Mouse (Mus musculus): Measurements from ENCODE around the gene Nhsl1.

The Nhsl1 gene

GRCm38 (mm10) chr10:18400998-18401397 lies 82.2 kb downstream of the Nhsl1 start:
- no peak for DNase-seq (ENCODE audit: low spot score)

GRCm38 (mm10) chr10:18403992-18404391 lies 85.2 kb downstream of the Nhsl1 start:
- DNase-seq (ENCODE audit: low spot score), result no peak

- no peak for DNase-seq (ENCODE audit: low spot score)
These were observed 85.9 kb downstream of the Nhsl1 start for GRCm38 (mm10) chr10:18404679-18405078.

GRCm38 (mm10) chr10:18407062-18407830 lies 88.5 kb downstream of the Nhsl1 start:
- DNase-seq (ENCODE audit: low spot score), result peak; percentile 56

GRCm38 (mm10) chr10:18408128-18408527 lies 89.3 kb downstream of the Nhsl1 start:
- DNase-seq (ENCODE audit: low spot score), result no peak

- DNase-seq (ENCODE audit: low spot score), result no peak
These were observed 89.8 kb downstream of the Nhsl1 start for GRCm38 (mm10) chr10:18408635-18409034.

- DNase-seq (ENCODE audit: low spot score), result no peak
These were observed 90.3 kb downstream of the Nhsl1 start for GRCm38 (mm10) chr10:18409068-18409467.

- no peak for DNase-seq (ENCODE audit: low spot score)
These were observed 92.5 kb downstream of the Nhsl1 start for GRCm38 (mm10) chr10:18411266-18411665.

- no peak for DNase-seq (ENCODE audit: low spot score)
These were observed 97.2 kb downstream of the Nhsl1 start for GRCm38 (mm10) chr10:18415946-18416345.

- DNase-seq (ENCODE audit: low spot score), result no peak
These were observed 99.4 kb downstream of the Nhsl1 start for GRCm38 (mm10) chr10:18418160-18418559.

- DNase-seq (ENCODE audit: low spot score), result no peak
These were observed 100.7 kb downstream of the Nhsl1 start for GRCm38 (mm10) chr10:18419508-18419907.

GRCm38 (mm10) chr10:18420259-18421000 lies 101.6 kb downstream of the Nhsl1 start:
- DNase-seq (ENCODE audit: low spot score), result no peak

GRCm38 (mm10) chr10:18422968-18423367 lies 104.2 kb downstream of the Nhsl1 start:
- DNase-seq (ENCODE audit: low spot score), result no peak

- DNase-seq (ENCODE audit: low spot score), result no peak
These were observed 104.8 kb downstream of the Nhsl1 start for GRCm38 (mm10) chr10:18423557-18423956.

- no peak for DNase-seq (ENCODE audit: low spot score)
These were observed 109.1 kb downstream of the Nhsl1 start for GRCm38 (mm10) chr10:18427866-18428265.

GRCm38 (mm10) chr10:18429533-18429932 lies 110.7 kb downstream of the Nhsl1 start:
- DNase-seq (ENCODE audit: low spot score), result no peak

GRCm38 (mm10) chr10:18430141-18430540 lies 111.4 kb downstream of the Nhsl1 start:
- no peak for DNase-seq (ENCODE audit: low spot score)

- DNase-seq (ENCODE audit: low spot score), result peak; percentile 58
These were observed 112.2 kb downstream of the Nhsl1 start for GRCm38 (mm10) chr10:18430973-18431372.

- no peak for DNase-seq (ENCODE audit: low spot score)
These were observed 112.8 kb downstream of the Nhsl1 start for GRCm38 (mm10) chr10:18431546-18431945.

- DNase-seq (ENCODE audit: low spot score), result no peak
These were observed 116.7 kb downstream of the Nhsl1 start for GRCm38 (mm10) chr10:18435454-18435853.

- no peak for DNase-seq (ENCODE audit: low spot score)
These were observed 117.2 kb downstream of the Nhsl1 start for GRCm38 (mm10) chr10:18435938-18436337.

- DNase-seq (ENCODE audit: low spot score), result no peak
These were observed 118.8 kb downstream of the Nhsl1 start for GRCm38 (mm10) chr10:18437584-18437983.

- DNase-seq (ENCODE audit: low spot score), result no peak
These were observed 127.0 kb downstream of the Nhsl1 start for GRCm38 (mm10) chr10:18445603-18446358.

Measured in urinary bladder, postnatal 25 days (tissue).